ENCODE assay signal across 18 mouse cellular contexts in genomic region chr5:112483030-112483429, GRCm38 (mm10). TPM values are rescaled to one million over a fixed set of nuclear protein-coding genes. Genes with fewer than 3 reads are reported as not detected.
DNase-seq lines count a peak whose midpoint lies in the region; ATAC-seq and TF ChIP-seq lines count a peak whose summit lies in the region.
"Had no signal": no experiment of that assay in that cellular context is flagged by ENCODE, and none has a peak within 500 bp of the region (broad histone marks: within the 10 kb centered on the region; RNA-seq: fewer than 3 reads in every experiment).

No protein-coding gene starts in this region.

- H3K4me1 ChIP-seq in forebrain, embryonic 12.5 days = peaks cover 50% of the 10 kb centered on the region
- peaks cover 61% of the 10 kb centered on the region for H3K4me1 ChIP-seq in forebrain, embryonic 10.5 days
- H3K4me1 ChIP-seq in thymus, adult 2 months (replicated peaks; ENCODE audit: control insufficient read depth, insufficient read depth, low read length) = peaks cover 12% of the 10 kb centered on the region
- H3K4me1 ChIP-seq: intestine, embryonic 15.5 days had no signal

- no peak for ATAC-seq in forebrain, embryonic 12.5 days (ENCODE audit: low FRiP score)
- peak; percentile 55 for ATAC-seq in granulocyte monocyte progenitor cell, adult 5-6 weeks (replicated peaks; ENCODE audit: poor library complexity, severe bottlenecking)
- ATAC-seq: intestine, embryonic 15.5 days had no signal

- TF ChIP-seq POLR2A in thymus, adult 2 months (IDR thresholded peaks at IDR 0.05; ENCODE audit: control insufficient read depth, extremely low read depth, insufficient read depth, low read length, poor library complexity) = no peak

- DNase-seq in forebrain, embryonic 10.5 days (ENCODE audit: extremely low spot score, low spot score) = no peak
- peak; percentile 5 for DNase-seq in thymus, adult 2 months
- no peak for DNase-seq in thymus, adult 18-20 months
- DNase-seq in naive thymus-derived CD4-positive, alpha-beta T cell, adult 2 months (ENCODE audit: low read depth) = peak; percentile 21
- DNase-seq in yolk sac, embryonic 10.5 days (ENCODE audit: low spot score) = no peak
- no peak for DNase-seq in gastrocnemius, postnatal 25 days
- DNase-seq: adrenal gland, postnatal 10 days; layer of hippocampus, adult 9-11 months; lung, postnatal 10 days had no signal

- H3K27ac ChIP-seq in forebrain, embryonic 12.5 days = 0 out of 2 replicates have a peak overlapping the region, but pooled peaks have one; percentile 19
- no peak overlapping the region for H3K27ac ChIP-seq in forebrain, embryonic 10.5 days
- H3K27ac ChIP-seq in thymus, adult 2 months (ENCODE audit: control insufficient read depth, insufficient read depth, low read length) = no peak overlapping the region
- H3K27ac ChIP-seq: intestine, embryonic 15.5 days; limb, embryonic 13.5 days; liver, embryonic 15.5 days; neural tube, embryonic 12.5 days had no signal

- no peaks in the 10 kb centered on the region for H3K36me3 ChIP-seq in forebrain, embryonic 12.5 days (replicated peaks)
- no peaks in the 10 kb centered on the region for H3K36me3 ChIP-seq in forebrain, embryonic 10.5 days (replicated peaks)
- no peaks in the 10 kb centered on the region for H3K36me3 ChIP-seq in thymus, adult 2 months (ENCODE audit: control insufficient read depth, insufficient read depth, low read length)
- H3K36me3 ChIP-seq: intestine, embryonic 15.5 days; limb, embryonic 13.5 days; liver, embryonic 15.5 days; neural tube, embryonic 12.5 days had no signal

- TF ChIP-seq CTCF in thymus, adult 2 months (IDR thresholded peaks at IDR 0.05; ENCODE audit: borderline replicate concordance, control insufficient read depth, extremely low read depth, insufficient read depth, low read length, poor library complexity) = no peak

- H3K4me2 ChIP-seq in forebrain, embryonic 12.5 days = peak overlapping the region; percentile 42; the same call in 1 of the 2 replicates
- H3K4me2 ChIP-seq: intestine, embryonic 15.5 days; limb, embryonic 13.5 days; liver, embryonic 15.5 days had no signal

- H3K4me3 ChIP-seq in forebrain, embryonic 12.5 days (replicated peaks) = no peak overlapping the region
- no peak overlapping the region for H3K4me3 ChIP-seq in forebrain, embryonic 10.5 days
- H3K4me3 ChIP-seq in thymus, adult 2 months (ENCODE audit: control insufficient read depth, insufficient read depth, low read length) = no peak overlapping the region
- H3K4me3 ChIP-seq: intestine, embryonic 15.5 days; limb, embryonic 13.5 days; liver, embryonic 15.5 days; neural tube, embryonic 12.5 days had no signal

- H3K9ac ChIP-seq in forebrain, embryonic 12.5 days = no peak overlapping the region
- H3K9ac ChIP-seq: intestine, embryonic 15.5 days; limb, embryonic 13.5 days; liver, embryonic 15.5 days had no signal

- H3K9me3 ChIP-seq in forebrain, embryonic 12.5 days = no peaks in the 10 kb centered on the region
- no peaks in the 10 kb centered on the region for H3K9me3 ChIP-seq in forebrain, embryonic 10.5 days
- H3K9me3 ChIP-seq: intestine, embryonic 15.5 days; limb, embryonic 13.5 days; liver, embryonic 15.5 days; neural tube, embryonic 12.5 days had no signal

- 86% methylated on average over 8 of the region's 8 CpGs for WGBS in forebrain, embryonic 12.5 days
- WGBS in forebrain, embryonic 10.5 days = 90% methylated on average over 8 of the region's 8 CpGs
- WGBS in thymus, adult 2 months = 27% methylated on average over 8 of the region's 8 CpGs

- H3K27me3 ChIP-seq in forebrain, embryonic 12.5 days = peaks cover 20% of the 10 kb centered on the region
- H3K27me3 ChIP-seq in forebrain, embryonic 10.5 days (ENCODE audit: poor library complexity, severe bottlenecking) = peaks cover 78% of the 10 kb centered on the region
- no peaks in the 10 kb centered on the region for H3K27me3 ChIP-seq in thymus, adult 2 months (ENCODE audit: control insufficient read depth, insufficient read depth, low read length)

RNA-seq across cellular contexts. Expression of gene Gm6588, which starts 33.8 kb away (rescaled TPM):
- polyA plus RNA-seq in forebrain, embryonic 12.5 days (2016; fragmentation: Nextera tagmentation; extraction: Ambion mirVana) = 0.57 and 0.65 TPM in 2 replicates
- 0.06 TPM in 1 of 2 replicates, not detected in the other for polyA plus RNA-seq in forebrain, embryonic 10.5 days (2016; fragmentation: Nextera tagmentation; extraction: Ambion mirVana)
- polyA plus RNA-seq in thymus, adult 2 months (2012; rRNA removed) = 0.07 TPM in 1 of 2 replicates, not detected in the other
- not detected in 2 replicates for total RNA-seq in granulocyte monocyte progenitor cell, adult 5-6 weeks (2014; fragmentation: Nextera tagmentation)
- total RNA-seq in granulocyte monocyte progenitor cell, adult 5-6 weeks (2017) = not detected in 2 replicates
- total RNA-seq in gastrocnemius, postnatal 25 days (2021) = not detected
- total RNA-seq: adrenal gland, postnatal 10 days had no signal
- polyA plus RNA-seq: embryonic facial prominence, embryonic 11.5 days; heart, embryonic 16.5 days; intestine, embryonic 15.5 days; kidney, embryonic 16.5 days; liver, embryonic 15.5 days had no signal

Comparison
In these comparisons a context has a peak if more than half of its experiments do, and no peak if none do; other contexts are left out.
1. DNase-seq: peak in thymus, adult 2 months (single experiment) and naive thymus-derived CD4-positive, alpha-beta T cell, adult 2 months (single experiment); none in forebrain, embryonic 10.5 days (single experiment), thymus, adult 18-20 months (0 of 2), yolk sac, embryonic 10.5 days (single experiment) and gastrocnemius, postnatal 25 days (single experiment).